Mouse (Mus musculus): ENCODE measurements around the gene Stard5. TPM values are rescaled to one million over a fixed set of nuclear protein-coding genes. Genes with fewer than 3 reads are reported as not detected.

The Stard5 gene
- polyA plus RNA-seq (2014; fragmentation: Nextera tagmentation; extraction: Ambion mirVana), result 12.5 and 13.4 TPM in 2 replicates

GRCm38 (mm10) chr7:83631828-83632681 lies at the start of gene Stard5:
TSS of gene Stard5 (plus strand) at chr7:83631959.
- Histone ChIP-seq H3K9ac (ENCODE audit: low read depth, low read length) (peak within 1 kb of the TSS; percentile 65), H3K4me2 (replicated peaks; ENCODE audit: low read depth, low read length) (peak within 1 kb of the TSS; percentile 73), H3K27ac (ENCODE audit: low read depth, low read length) (no peak within 1 kb of the TSS), H3K36me3 (ENCODE audit: control insufficient read depth, insufficient read depth, low read length) (no peaks in the 10 kb centered on the region), H3K9me3 (ENCODE audit: control insufficient read depth, low read length) (no peaks in the 10 kb centered on the region), H3K4me3 (ENCODE audit: low read depth, low read length) (peak within 1 kb of the TSS; percentile 58), H3K27me3 (ENCODE audit: control insufficient read depth, insufficient read depth, low read length) (no peaks in the 10 kb centered on the region), H3K4me1 (replicated peaks; ENCODE audit: control insufficient read depth, insufficient read depth, low read length) (no peaks in the 10 kb centered on the region)
- peak; percentile 93 for DNase-seq (ENCODE audit: low spot score)
- ATAC-seq (ENCODE audit: low FRiP score), result peak; percentile 98
- WGBS, result under 1% methylated on average over 35 of the region's 35 CpGs

GRCm38 (mm10) chr7:83584639-83585471 lies 46.9 kb upstream of the Stard5 start, which contains the start of gene Tmc3:
TSS of gene Tmc3 (plus strand) at chr7:83584927.
- H3K4me1 ChIP-seq (replicated peaks; ENCODE audit: control insufficient read depth, insufficient read depth, low read length), result no peaks in the 10 kb centered on the region
- ATAC-seq (ENCODE audit: low FRiP score) (peak; percentile 72), DNase-seq (ENCODE audit: low spot score) (peak; percentile 28)
- WGBS, result 54% methylated on average over 11 of the region's 11 CpGs
- H3K36me3 ChIP-seq (ENCODE audit: control insufficient read depth, insufficient read depth, low read length), result no peaks in the 10 kb centered on the region
- H3K4me3 ChIP-seq (ENCODE audit: low read depth, low read length), result no peak within 1 kb of the TSS
- H3K9ac ChIP-seq (ENCODE audit: low read depth, low read length), result no peak within 1 kb of the TSS
- no peaks in the 10 kb centered on the region for H3K9me3 ChIP-seq (ENCODE audit: control insufficient read depth, low read length)
- H3K4me2 ChIP-seq (replicated peaks; ENCODE audit: low read depth, low read length), result no peak within 1 kb of the TSS
- no peaks in the 10 kb centered on the region for H3K27me3 ChIP-seq (ENCODE audit: control insufficient read depth, insufficient read depth, low read length)
- H3K27ac ChIP-seq (ENCODE audit: low read depth, low read length), result no peak within 1 kb of the TSS

GRCm38 (mm10) chr7:83594056-83594455 lies 37.7 kb upstream of the Stard5 start:
- no peaks in the 10 kb centered on the region for H3K27me3 ChIP-seq (ENCODE audit: control insufficient read depth, insufficient read depth, low read length)
- ATAC-seq (ENCODE audit: low FRiP score), result no peak
- no peak overlapping the region for H3K9ac ChIP-seq (ENCODE audit: low read depth, low read length)
- no peaks in the 10 kb centered on the region for H3K36me3 ChIP-seq (ENCODE audit: control insufficient read depth, insufficient read depth, low read length)
- H3K4me2 ChIP-seq (replicated peaks; ENCODE audit: low read depth, low read length), result no peak overlapping the region
- H3K4me1 ChIP-seq (replicated peaks; ENCODE audit: control insufficient read depth, insufficient read depth, low read length), result no peaks in the 10 kb centered on the region
- no peaks in the 10 kb centered on the region for H3K9me3 ChIP-seq (ENCODE audit: control insufficient read depth, low read length)
- H3K27ac ChIP-seq (ENCODE audit: low read depth, low read length), result no peak overlapping the region
- no peak overlapping the region for H3K4me3 ChIP-seq (ENCODE audit: low read depth, low read length)
- WGBS, result 77% methylated on average over 3 of the region's 3 CpGs
- no peak for DNase-seq (ENCODE audit: low spot score)

GRCm38 (mm10) chr7:83597063-83597462 lies 34.7 kb upstream of the Stard5 start:
- no peaks in the 10 kb centered on the region for H3K9me3 ChIP-seq (ENCODE audit: control insufficient read depth, low read length)
- no peak overlapping the region for H3K9ac ChIP-seq (ENCODE audit: low read depth, low read length)
- no peak overlapping the region for H3K27ac ChIP-seq (ENCODE audit: low read depth, low read length)
- no peak overlapping the region for H3K4me3 ChIP-seq (ENCODE audit: low read depth, low read length)
- no peak for ATAC-seq (ENCODE audit: low FRiP score)
- no peaks in the 10 kb centered on the region for H3K4me1 ChIP-seq (replicated peaks; ENCODE audit: control insufficient read depth, insufficient read depth, low read length)
- no peak for DNase-seq (ENCODE audit: low spot score)
- 90% methylated on average over 3 of the region's 3 CpGs for whole genome bisulfite sequencing
- H3K4me2 ChIP-seq (replicated peaks; ENCODE audit: low read depth, low read length), result no peak overlapping the region
- H3K27me3 ChIP-seq (ENCODE audit: control insufficient read depth, insufficient read depth, low read length), result no peaks in the 10 kb centered on the region
- no peaks in the 10 kb centered on the region for H3K36me3 ChIP-seq (ENCODE audit: control insufficient read depth, insufficient read depth, low read length)

GRCm38 (mm10) chr7:83598997-83599912 lies 32.5 kb upstream of the Stard5 start:
- Histone ChIP-seq H3K27ac (ENCODE audit: low read depth, low read length) (no peak overlapping the region), H3K4me1 (replicated peaks; ENCODE audit: control insufficient read depth, insufficient read depth, low read length) (no peaks in the 10 kb centered on the region), H3K4me2 (replicated peaks; ENCODE audit: low read depth, low read length) (no peak overlapping the region), H3K9me3 (ENCODE audit: control insufficient read depth, low read length) (no peaks in the 10 kb centered on the region), H3K9ac (ENCODE audit: low read depth, low read length) (no peak overlapping the region), H3K4me3 (ENCODE audit: low read depth, low read length) (no peak overlapping the region), H3K27me3 (ENCODE audit: control insufficient read depth, insufficient read depth, low read length) (no peaks in the 10 kb centered on the region), H3K36me3 (ENCODE audit: control insufficient read depth, insufficient read depth, low read length) (no peaks in the 10 kb centered on the region)
- DNase-seq (ENCODE audit: low spot score) (no peak), ATAC-seq (ENCODE audit: low FRiP score) (no peak)
- 90% methylated on average over 13 of the region's 13 CpGs for WGBS

- DNase-seq (ENCODE audit: low spot score) (peak; percentile 70), ATAC-seq (ENCODE audit: low FRiP score) (peak; percentile 33; the same call in 1 of the 2 replicates)
- Histone ChIP-seq H3K4me3 (ENCODE audit: low read depth, low read length) (no peak overlapping the region), H3K9me3 (ENCODE audit: control insufficient read depth, low read length) (no peaks in the 10 kb centered on the region), H3K36me3 (ENCODE audit: control insufficient read depth, insufficient read depth, low read length) (no peaks in the 10 kb centered on the region), H3K4me2 (replicated peaks; ENCODE audit: low read depth, low read length) (no peak overlapping the region), H3K4me1 (replicated peaks; ENCODE audit: control insufficient read depth, insufficient read depth, low read length) (no peaks in the 10 kb centered on the region), H3K27ac (ENCODE audit: low read depth, low read length) (no peak overlapping the region), H3K27me3 (ENCODE audit: control insufficient read depth, insufficient read depth, low read length) (no peaks in the 10 kb centered on the region), H3K9ac (ENCODE audit: low read depth, low read length) (no peak overlapping the region)
- 61% methylated on average over 8 of the region's 8 CpGs for WGBS
Observed at GRCm38 (mm10) chr7:83599913-83600286, 31.9 kb upstream of the Stard5 start.

- no peak for DNase-seq (ENCODE audit: low spot score)
- H3K9ac ChIP-seq (ENCODE audit: low read depth, low read length), result no peak overlapping the region
- H3K9me3 ChIP-seq (ENCODE audit: control insufficient read depth, low read length), result no peaks in the 10 kb centered on the region
Observed at GRCm38 (mm10) chr7:83604180-83604944, 27.4 kb upstream of the Stard5 start.

More at GRCm38 (mm10) chr7:83604180-83604944, 27.4 kb upstream of the Stard5 start:
- no peaks in the 10 kb centered on the region for H3K27me3 ChIP-seq (ENCODE audit: control insufficient read depth, insufficient read depth, low read length)
- no peaks in the 10 kb centered on the region for H3K36me3 ChIP-seq (ENCODE audit: control insufficient read depth, insufficient read depth, low read length)
- ATAC-seq (ENCODE audit: low FRiP score), result no peak
- H3K4me2 ChIP-seq (replicated peaks; ENCODE audit: low read depth, low read length), result no peak overlapping the region
- H3K4me3 ChIP-seq (ENCODE audit: low read depth, low read length), result no peak overlapping the region
- H3K27ac ChIP-seq (ENCODE audit: low read depth, low read length), result no peak overlapping the region
- no peaks in the 10 kb centered on the region for H3K4me1 ChIP-seq (replicated peaks; ENCODE audit: control insufficient read depth, insufficient read depth, low read length)
- 91% methylated on average over 7 of the region's 7 CpGs for WGBS

Data from hindbrain, embryonic 11.5 days (tissue).